Mouse (Mus musculus) heart, embryonic 14.5 days (tissue): Measurements from ENCODE around the gene Fa2h. TPM values are rescaled to one million over a fixed set of nuclear protein-coding genes. Genes with fewer than 3 reads are reported as not detected.

ENCODE experiments used
- ATAC-seq: fragments of 200-750 bp; cut with Nextera tagmentation; 2 replicates; pipeline ENCODE4 v1.8.0; 2017; ENCODE audit warnings: low read depth, moderate TSS enrichment; ENCODE audit not compliant: insufficient number of reproducible peaks, insufficient read depth, low FRiP score
- H3K27ac ChIP-seq, 2 experiments: fragments of 200-500 bp in 1 of 2; fragments of 300-500 bp in 1 of 2; sonication (generic) in 1 of 2; replicated peaks in 1 of 2; 2 replicates each; pipeline ENCODE4 v1.5.1; 2012 to 2014; ENCODE audit warnings: low read depth in 2 of 2, low read length in 2 of 2, control low read depth in 1 of 2, mild to moderate bottlenecking in 1 of 2, mixed read lengths in 1 of 2; ENCODE audit not compliant: control insufficient read depth in 1 of 2, insufficient read depth in 1 of 2
- H3K27me3 ChIP-seq: fragments of 300-500 bp; sonication (generic); 2 replicates; pipeline ENCODE4 v1.6.1; 2014; ENCODE audit warnings: mild to moderate bottlenecking, low read length, control low read depth; ENCODE audit not compliant: control insufficient read depth, insufficient read depth
- H3K36me3 ChIP-seq: fragments of 300-500 bp; sonication (generic); 2 replicates; pipeline ENCODE4 v1.6.1; 2014; ENCODE audit warnings: mild to moderate bottlenecking, control low read depth, low read length, mixed read lengths; ENCODE audit not compliant: control insufficient read depth, insufficient read depth
- H3K4me1 ChIP-seq, 2 experiments: fragments of 200-500 bp in 1 of 2; fragments of 300-500 bp in 1 of 2; sonication (generic) in 1 of 2; 2 replicates each; pipeline ENCODE4 v1.6.1; 2012 to 2014; ENCODE audit warnings: low read length in 2 of 2, control low read depth in 1 of 2, mixed read lengths in 1 of 2; ENCODE audit not compliant: control insufficient read depth in 2 of 2, insufficient read depth in 2 of 2
- H3K4me2 ChIP-seq: fragments of 300-500 bp; sonication (generic); 2 replicates; pipeline ENCODE4 v1.6.1; 2014; ENCODE audit warnings: mild to moderate bottlenecking, low read length
- H3K4me3 ChIP-seq, 2 experiments: fragments of 200-500 bp in 1 of 2; fragments of 300-500 bp in 1 of 2; sonication (generic) in 1 of 2; 2 replicates each; pipeline ENCODE4 v1.5.1; 2012 to 2014; ENCODE audit warnings: low read length in 2 of 2, mild to moderate bottlenecking in 2 of 2, control low read depth in 1 of 2, low read depth in 1 of 2, moderate library complexity in 1 of 2; ENCODE audit not compliant: control insufficient read depth in 1 of 2, insufficient read depth in 1 of 2
- H3K9ac ChIP-seq: fragments of 300-500 bp; sonication (generic); 2 replicates; pipeline ENCODE4 v1.6.1; 2014; ENCODE audit warnings: mild to moderate bottlenecking, low read length
- H3K9me3 ChIP-seq: fragments of 300-500 bp; sonication (generic); 2 replicates; pipeline ENCODE4 v1.6.1; 2016; ENCODE audit warnings: low read length, control low read depth; ENCODE audit not compliant: control insufficient read depth
- WGBS: fragments of 180-500 bp; shearing (Covaris S2); extraction: QIAGEN DNeasy Blood & Tissue Kit; methylation state at CpG from one replicate; pipeline ENCODE4 v1.1.7; 2014; 5-methylcytosine and 5-hydroxymethylcytosine counted together
- polyA plus RNA-seq: library from polyadenylated mRNA; unstranded; fragments of >200 nt; fragmentation: Nextera tagmentation; extraction: Ambion mirVana; gene quantifications from 2 replicates; pipeline ENCODE4 v1.2.1, GENCODE M21; 2014

Gene Fa2h
- polyA plus RNA-seq, 1 experiment from 2014 or later: not detected

DNA sequence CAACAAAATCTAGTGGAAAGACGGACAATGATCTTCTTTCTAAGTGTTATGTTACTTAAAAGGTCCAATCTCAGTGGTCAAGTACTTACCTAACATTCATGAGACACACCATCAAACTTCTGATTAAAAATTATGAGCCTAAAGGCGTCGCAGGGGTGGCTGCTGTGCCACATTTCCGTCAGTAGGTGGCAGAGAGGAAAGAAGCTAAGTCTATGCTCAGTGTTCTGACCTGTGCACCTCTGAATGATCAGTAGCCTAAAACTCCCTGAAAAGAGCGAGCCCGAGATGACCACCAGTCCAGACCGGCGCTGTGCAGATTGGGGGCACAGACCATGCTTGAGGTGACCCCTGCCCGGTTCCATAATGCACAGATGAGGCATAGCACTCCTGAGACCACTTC lies 25.0 kb upstream of the Fa2h start:
- Histone ChIP-seq H3K36me3 (no peaks in the 10 kb centered on the region), H3K9ac (no peak overlapping the region), H3K27ac (no peak overlapping the region), H3K27me3 (no peaks in the 10 kb centered on the region), H3K4me3 (no peak overlapping the region), H3K4me2 (no peak overlapping the region), H3K4me1 (no peaks in the 10 kb centered on the region), H3K9me3 (no peaks in the 10 kb centered on the region)
- no peak for ATAC-seq
- 29% methylated on average over 9 of the region's 9 CpGs for WGBS

DNA sequence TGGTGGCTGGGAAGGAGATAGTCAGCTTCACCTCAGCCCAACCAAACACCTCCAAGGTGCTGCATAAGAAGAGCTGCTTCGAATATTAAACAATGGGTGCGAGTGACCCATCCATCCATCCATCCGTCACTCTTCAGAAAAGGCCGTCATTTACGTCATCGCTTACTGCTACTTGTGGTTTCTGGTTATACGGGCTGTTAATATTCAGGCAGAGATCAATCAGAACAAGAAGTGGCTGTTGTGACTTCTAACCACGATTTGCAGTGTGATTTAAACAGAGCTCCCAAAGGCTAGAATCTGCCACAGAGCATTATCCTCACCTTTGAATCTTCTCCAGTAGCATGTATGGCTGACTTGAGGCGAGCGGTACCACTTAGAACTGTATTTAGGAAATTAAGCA lies 23.6 kb upstream of the Fa2h start:
- Histone ChIP-seq H3K27me3 (no peaks in the 10 kb centered on the region), H3K36me3 (no peaks in the 10 kb centered on the region), H3K27ac (no peak overlapping the region), H3K4me1 (no peaks in the 10 kb centered on the region), H3K4me3 (no peak overlapping the region), H3K9ac (no peak overlapping the region), H3K4me2 (no peak overlapping the region), H3K9me3 (no peaks in the 10 kb centered on the region)
- ATAC-seq: no peak
- WGBS: 80% methylated on average over 10 of the region's 10 CpGs

DNA sequence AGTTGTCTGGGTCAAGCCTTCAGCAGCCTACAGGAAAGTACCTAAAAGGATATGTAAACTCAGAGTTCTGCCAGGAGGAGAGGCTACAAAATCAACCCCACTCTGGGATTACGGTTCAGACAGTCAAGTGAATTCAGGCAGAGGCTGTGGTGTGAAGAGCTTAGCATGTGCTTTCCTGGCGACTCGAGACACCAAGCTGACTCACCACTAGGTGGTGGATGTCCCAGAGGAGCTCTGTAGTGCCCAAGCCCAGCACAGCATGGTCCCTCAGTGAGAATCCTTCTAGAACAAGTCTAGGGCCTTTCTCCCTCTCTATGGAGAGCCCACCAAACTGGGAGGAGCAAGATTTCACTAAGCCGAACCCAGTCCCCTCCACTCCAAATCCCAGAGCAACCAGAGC lies 9.8 kb upstream of the Fa2h start:
- Histone ChIP-seq H3K36me3 (no peaks in the 10 kb centered on the region), H3K9me3 (no peaks in the 10 kb centered on the region), H3K4me3 (no peak overlapping the region), H3K27me3 (no peaks in the 10 kb centered on the region; the same call in 1 of the 2 replicates), H3K4me2 (no peak overlapping the region), H3K4me1 (no peaks in the 10 kb centered on the region), H3K27ac (no peak overlapping the region), H3K9ac (no peak overlapping the region)
- no peak for ATAC-seq
- 36% methylated on average over 4 of the region's 4 CpGs for WGBS

DNA sequence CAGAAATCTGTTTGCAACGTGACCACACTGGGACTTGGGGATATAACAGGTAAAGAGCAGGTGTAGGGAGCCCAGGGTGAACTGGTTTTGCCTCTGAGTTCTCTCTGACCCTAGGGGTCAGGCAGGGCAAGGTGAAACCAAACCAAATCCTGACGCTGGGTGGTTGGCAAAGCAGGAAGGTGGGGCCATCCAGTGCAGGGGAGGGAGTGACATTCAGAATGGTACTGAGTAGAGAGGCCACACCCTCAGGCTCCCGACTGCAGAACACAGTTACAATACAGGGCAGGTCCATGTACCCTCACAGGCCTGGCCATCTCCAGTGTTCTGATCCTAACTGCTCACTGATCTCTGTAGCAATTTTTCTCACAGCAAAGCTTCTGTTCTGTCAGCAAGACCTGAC lies 2.4 kb downstream of the Fa2h start:
- 26% methylated on average over 3 of the region's 3 CpGs for WGBS

DNA sequence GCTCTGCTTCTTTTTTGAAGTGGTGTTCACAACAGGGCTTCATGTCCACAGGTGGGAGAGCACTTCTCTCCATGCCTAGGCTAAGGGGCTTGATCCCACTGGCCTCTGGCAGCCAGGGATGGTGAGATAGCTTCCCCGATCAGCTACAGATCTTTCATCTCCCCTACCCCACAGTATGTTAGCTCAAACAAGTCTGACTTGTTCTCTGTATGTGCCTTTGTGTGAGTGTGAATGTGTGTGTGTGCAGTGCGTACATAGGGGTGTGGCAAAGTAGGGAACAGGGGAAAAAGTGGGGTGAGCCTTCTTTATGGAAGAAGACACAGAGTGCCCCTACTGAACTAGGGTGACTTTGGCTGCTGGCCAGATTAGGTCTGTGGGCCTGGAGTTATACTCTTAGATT lies 2.8 kb downstream of the Fa2h start:
- no peak for ATAC-seq
- 72% methylated on average over 2 of the region's 2 CpGs for WGBS
- H3K27me3 ChIP-seq: peaks cover 58% of the 10 kb centered on the region
- H3K9ac ChIP-seq: no peak overlapping the region
- H3K4me2 ChIP-seq: no peak overlapping the region
- H3K9me3 ChIP-seq: no peaks in the 10 kb centered on the region
- H3K4me3 ChIP-seq: no peak overlapping the region
- no peaks in the 10 kb centered on the region for H3K36me3 ChIP-seq
- H3K27ac ChIP-seq: no peak overlapping the region
- peaks cover 6 to 10% of the 10 kb centered on the region in 2 experiments; a peak in 2 of 4 replicates for H3K4me1 ChIP-seq

More for the DNA sequence above, 2.4 kb downstream of the Fa2h start:
- no peak for ATAC-seq
- Histone ChIP-seq H3K27me3 (peaks cover 62% of the 10 kb centered on the region), H3K4me2 (no peak overlapping the region), H3K4me3 (no peak overlapping the region), H3K27ac (no peak overlapping the region), H3K9me3 (no peaks in the 10 kb centered on the region), H3K9ac (no peak overlapping the region), H3K36me3 (no peaks in the 10 kb centered on the region), H3K4me1 (peaks cover 6 to 10% of the 10 kb centered on the region in 2 experiments; a peak in 2 of 4 replicates)

DNA sequence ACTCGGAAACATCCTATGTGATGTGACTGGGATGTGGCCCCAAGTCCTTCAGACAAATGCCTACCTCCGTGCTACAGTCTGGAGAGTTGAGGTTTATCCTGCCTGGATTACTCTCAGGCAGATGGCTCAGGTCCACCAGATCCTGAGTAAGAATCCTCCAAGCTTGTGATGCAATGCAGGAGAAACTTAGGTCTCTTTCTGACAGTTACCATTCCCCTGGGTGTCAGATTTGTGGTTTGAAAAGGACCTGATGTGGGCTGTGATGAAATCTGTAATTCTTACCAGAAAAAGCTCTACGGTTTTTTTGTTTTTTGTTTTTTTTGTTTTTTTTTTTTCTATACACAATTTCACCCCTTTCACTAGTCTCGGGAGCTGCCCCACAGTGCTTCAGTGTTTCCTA lies 4.0 kb downstream of the Fa2h start:
- no peak overlapping the region for H3K4me2 ChIP-seq
- H3K4me3 ChIP-seq: no peak overlapping the region
- H3K9ac ChIP-seq: no peak overlapping the region
- no peaks in the 10 kb centered on the region for H3K36me3 ChIP-seq
- no peak overlapping the region for H3K27ac ChIP-seq
- ATAC-seq: no peak
- H3K9me3 ChIP-seq: no peaks in the 10 kb centered on the region
- peaks cover 48% of the 10 kb centered on the region for H3K27me3 ChIP-seq
- H3K4me1 ChIP-seq: peaks cover 6 to 10% of the 10 kb centered on the region in 2 experiments; a peak in 2 of 4 replicates
- 57% methylated on average over 4 of the region's 4 CpGs for WGBS

DNA sequence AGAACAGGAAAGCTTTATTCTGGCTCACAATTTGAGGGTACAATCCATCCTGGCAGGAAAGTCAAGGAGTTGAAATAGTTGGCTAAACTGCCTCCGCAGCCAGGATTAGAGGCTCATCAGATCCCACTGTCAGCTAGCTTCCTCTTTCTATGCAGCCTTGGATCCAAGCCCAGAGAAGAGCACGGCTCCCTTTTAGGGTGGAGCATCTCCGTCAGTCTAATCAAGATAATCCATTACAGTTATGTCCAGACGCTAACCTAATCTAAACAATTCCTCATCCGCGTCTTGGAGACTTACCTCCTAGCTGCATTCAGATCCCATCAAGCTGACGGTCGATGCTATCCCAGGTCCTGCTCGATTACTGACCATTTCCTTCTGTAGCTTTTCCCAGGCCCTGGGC lies 7.7 kb downstream of the Fa2h start:
- ATAC-seq: no peak
- Histone ChIP-seq H3K27ac (no peak overlapping the region), H3K4me2 (no peak overlapping the region), H3K9me3 (no peaks in the 10 kb centered on the region), H3K4me1 (no peaks in the 10 kb centered on the region), H3K27me3 (peaks cover 16% of the 10 kb centered on the region), H3K36me3 (no peaks in the 10 kb centered on the region), H3K9ac (no peak overlapping the region), H3K4me3 (no peak overlapping the region)
- 46% methylated on average over 9 of the region's 9 CpGs for WGBS

DNA sequence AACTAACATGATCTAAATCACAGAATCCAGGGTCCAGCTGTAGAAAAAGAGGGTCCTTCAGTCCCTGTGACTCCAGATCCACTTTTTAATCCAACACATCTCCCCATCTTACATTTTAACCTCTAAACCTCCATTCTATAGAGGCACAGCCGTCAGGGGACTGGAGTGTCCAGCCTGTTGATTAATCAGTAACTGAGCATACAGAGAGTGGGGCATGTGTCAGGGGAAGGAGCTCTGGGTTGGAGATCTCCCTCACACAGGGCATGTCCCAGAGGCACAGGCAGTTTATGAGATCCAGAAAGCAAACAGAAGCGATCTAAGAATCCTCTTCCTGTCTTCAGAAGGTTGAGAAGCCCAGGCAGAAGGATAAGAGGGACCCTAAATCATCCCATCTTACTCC lies 9.0 kb downstream of the Fa2h start:
- no peak for ATAC-seq
- Histone ChIP-seq H3K9me3 (no peaks in the 10 kb centered on the region), H3K4me1 (no peaks in the 10 kb centered on the region), H3K27me3 (peaks cover 5% of the 10 kb centered on the region; the same call in 1 of the 2 replicates), H3K27ac (no peak overlapping the region), H3K9ac (no peak overlapping the region), H3K4me2 (no peak overlapping the region), H3K36me3 (no peaks in the 10 kb centered on the region), H3K4me3 (no peak overlapping the region)
- 49% methylated on average over 2 of the region's 2 CpGs for whole genome bisulfite sequencing
